Mouse (Mus musculus) lung, postnatal 4 days (tissue): ENCODE results near the gene Tead2.
A peak's percentile ranks its signal among the peaks of the same experiment; 100 is the strongest.

Experiments
- DNase-seq, 2 experiments: peaks; one replicate each; pipeline ENCODE4 v3.0.0; 2021

The Tead2 gene

DNA sequence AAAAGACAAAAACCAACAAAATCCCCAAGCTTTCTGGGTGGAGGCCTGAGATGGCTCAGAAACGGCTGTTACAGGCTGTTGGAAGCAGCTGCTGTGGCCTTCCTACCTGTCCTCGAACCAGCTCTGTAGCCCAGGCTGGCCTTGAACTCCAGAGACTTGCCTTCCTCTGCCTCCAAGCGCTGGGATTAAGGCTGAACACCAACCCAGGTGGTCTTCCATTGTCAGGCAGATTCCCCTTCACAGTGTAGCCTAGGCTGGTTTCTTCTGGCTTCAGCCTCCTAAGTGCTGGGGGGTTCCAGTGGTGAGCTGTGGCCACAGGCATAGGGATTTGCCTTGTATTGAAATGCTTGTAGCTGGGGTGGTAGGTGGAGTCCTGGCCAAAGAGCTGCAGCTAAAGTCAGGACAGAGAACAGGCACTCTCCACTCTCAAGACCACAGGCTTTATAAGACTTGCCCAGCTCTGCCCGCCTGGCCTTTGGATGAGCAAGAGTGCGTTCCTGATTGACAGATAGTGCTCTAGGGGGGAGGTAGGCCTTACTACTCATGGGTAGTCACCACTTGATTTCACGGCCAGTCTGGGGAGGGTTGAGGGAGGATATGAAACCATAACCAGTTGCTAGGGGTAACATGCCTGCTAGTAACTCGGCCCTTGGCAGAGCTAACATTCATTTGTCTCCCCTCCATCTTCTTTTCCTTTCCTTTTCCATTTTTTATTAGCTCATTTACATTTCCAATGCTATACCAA is 14.1 kb downstream of the Tead2 start:
- no peak for DNase-seq

DNA sequence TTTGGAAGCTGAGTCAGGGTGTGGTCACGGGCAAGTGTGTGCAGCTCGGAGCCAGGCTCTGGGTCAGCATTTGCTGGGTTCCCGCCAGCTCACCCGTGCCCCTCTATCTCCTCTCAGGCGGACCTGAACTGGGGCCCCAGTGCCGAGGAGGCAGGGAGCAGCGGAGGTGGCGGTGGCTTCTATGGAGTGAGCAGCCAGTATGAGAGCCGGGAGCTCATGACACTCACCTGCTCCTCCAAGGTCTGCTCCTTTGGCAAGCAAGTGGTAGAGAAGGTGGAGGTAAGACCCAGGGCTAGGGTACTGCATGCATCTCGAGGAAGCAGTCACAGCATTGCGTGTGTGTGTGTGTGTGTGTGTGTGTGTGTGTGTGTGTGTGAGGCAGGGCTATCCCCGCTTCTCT is 15.6 kb downstream of the Tead2 start:
- DNase-seq: no peak

DNA sequence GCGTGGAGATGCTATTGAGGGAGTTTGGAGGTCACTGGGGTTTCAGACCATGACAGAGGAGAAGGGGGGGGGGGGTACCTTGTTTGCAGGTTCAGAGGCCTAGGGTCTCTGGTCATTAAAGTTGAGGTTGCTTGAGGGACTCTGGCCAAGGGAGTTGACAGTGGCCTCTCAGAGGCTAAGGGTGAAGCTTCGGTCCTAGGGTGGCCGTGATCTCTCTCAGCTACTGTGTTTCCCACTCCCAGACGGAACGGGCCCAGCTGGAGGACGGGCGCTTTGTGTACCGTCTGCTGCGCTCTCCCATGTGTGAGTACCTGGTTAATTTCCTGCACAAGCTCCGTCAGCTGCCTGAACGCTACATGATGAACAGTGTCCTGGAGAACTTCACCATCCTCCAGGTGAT is 16.4 kb downstream of the Tead2 start:
- DNase-seq: no peak

DNA sequence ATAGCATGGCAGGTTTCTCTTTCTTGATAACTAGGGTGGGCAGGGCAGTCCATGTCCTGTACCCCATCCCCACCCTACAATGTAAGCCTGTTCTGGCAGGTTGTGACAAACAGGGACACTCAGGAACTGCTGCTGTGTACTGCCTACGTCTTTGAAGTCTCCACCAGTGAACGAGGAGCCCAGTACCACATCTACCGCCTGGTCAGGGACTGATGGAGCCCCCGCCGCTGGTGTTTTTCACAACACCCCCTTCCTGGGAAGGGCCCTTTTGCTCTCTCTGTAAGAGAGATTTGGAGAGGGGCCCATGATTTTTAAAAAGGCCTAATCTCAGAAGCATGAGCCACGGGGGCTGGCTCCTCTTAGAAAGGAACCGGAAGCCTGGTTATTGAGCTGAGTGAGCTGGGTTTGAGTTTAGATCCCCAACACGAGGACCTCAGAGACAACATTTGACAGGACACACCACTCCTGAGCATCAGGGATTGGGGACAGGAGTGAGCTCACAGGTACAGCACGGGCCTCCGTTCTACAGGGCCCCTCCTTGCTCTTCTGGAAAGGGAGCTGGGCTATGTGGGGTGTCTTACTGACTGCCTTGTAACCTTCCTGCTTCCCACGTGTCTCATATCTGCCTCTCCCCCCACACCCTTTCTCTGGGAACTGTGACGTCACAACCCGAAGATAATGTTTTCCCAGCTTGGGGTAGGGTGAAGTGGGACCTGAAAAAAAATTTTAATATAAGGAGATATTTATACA is 17.3 kb downstream of the Tead2 start:
- no peak for DNase-seq

DNA sequence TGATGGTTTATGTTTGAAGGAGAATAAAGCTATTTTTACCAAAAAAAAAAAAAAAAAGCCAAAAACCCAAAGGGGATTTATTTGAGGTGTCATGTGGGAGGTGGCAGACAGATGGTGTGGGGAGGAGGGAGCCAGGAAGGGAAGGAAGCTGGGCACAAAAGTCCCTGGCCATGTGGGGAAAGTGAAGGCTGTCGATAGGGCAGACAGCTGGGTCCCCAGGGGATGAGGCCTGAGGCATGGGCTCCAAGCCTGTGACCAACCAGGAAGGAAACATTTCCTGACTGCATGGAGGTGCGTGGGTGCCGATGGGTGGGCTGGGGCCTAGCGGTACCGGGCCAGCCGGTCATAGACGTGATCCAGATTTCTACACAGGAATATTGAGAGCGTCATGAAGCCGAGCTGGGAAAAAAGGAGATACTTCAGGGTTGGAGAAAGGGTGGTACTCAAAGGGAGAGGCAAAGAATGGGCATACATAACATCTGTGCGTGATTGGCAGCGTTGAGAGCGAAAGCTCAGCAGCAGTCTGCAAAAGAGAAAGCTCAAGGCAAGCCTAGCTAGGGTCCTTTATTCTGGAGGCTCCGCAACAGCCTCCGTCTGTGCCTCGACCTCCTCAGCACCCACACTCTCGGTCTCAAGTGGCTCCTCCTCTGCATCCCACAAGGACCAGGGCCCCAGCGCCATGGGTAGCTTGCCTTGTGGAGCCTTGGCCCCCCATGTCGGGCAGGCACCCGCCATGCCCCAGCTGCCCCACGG is 18.2 kb downstream of the Tead2 start:
- DNase-seq: no peak

DNA sequence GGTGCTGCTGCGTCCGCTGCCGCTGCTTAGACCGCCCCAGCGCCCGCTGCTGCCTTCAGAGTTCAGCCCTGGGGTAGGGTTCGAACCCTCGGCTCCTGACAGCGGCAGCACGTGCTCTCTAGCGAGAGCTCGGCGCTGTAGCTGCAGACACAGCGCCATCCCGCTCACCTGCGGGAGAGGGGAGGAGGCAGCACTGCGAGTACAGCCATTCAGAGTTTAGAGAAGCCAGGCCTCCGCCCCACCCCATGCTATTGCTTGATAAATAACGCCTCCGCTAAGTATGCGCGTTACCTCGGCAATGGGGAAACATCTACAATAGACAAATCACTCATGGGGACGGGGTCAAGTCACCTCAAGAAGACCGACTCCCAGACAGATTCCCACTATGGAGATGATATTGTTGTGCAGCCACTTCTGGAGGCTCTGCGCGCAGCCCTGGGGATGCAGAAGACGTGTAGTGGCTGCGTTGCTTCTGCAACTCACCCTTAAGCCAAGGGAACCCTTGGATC is 18.8 kb downstream of the Tead2 start:
- DNase-seq: peak in 1 of 2 experiments; percentile 35

GRCm38 (mm10) chr7:45234922-45235571 is 19.5 kb downstream of the Tead2 start:
- peak; percentile 54 to 60 for DNase-seq

- no peak for DNase-seq
Observed at GRCm38 (mm10) chr7:45235656-45236180, 20.2 kb downstream of the Tead2 start.

- DNase-seq: no peak
Observed at GRCm38 (mm10) chr7:45237747-45238699, 22.5 kb downstream of the Tead2 start.

GRCm38 (mm10) chr7:45238723-45239496 is 23.4 kb downstream of the Tead2 start, which contains the start of gene Cd37:
Gene Cd37 (minus strand): TSS chr7:45239115.
- peak; percentile 62 to 65 for DNase-seq

DNA sequence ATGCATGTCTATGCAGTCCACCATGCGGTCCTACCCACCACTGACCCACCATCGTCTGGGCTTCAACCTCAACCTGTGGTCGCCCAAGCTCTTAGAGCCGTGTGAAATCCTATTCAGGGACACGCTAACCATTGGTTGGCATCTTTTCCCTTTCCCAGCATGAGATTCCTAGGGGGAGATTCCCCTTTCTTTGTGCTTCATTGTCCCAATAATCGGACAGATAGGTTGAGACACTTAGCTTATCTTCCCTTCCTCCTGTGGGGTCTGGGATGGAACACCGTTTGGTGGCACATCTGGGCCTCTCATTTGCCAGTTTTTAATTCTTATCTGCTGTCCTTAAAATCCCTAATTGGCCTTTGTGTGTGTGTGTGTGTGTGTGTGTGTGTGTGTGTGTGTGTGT is 24.6 kb downstream of the Tead2 start:
- no peak for DNase-seq

DNA sequence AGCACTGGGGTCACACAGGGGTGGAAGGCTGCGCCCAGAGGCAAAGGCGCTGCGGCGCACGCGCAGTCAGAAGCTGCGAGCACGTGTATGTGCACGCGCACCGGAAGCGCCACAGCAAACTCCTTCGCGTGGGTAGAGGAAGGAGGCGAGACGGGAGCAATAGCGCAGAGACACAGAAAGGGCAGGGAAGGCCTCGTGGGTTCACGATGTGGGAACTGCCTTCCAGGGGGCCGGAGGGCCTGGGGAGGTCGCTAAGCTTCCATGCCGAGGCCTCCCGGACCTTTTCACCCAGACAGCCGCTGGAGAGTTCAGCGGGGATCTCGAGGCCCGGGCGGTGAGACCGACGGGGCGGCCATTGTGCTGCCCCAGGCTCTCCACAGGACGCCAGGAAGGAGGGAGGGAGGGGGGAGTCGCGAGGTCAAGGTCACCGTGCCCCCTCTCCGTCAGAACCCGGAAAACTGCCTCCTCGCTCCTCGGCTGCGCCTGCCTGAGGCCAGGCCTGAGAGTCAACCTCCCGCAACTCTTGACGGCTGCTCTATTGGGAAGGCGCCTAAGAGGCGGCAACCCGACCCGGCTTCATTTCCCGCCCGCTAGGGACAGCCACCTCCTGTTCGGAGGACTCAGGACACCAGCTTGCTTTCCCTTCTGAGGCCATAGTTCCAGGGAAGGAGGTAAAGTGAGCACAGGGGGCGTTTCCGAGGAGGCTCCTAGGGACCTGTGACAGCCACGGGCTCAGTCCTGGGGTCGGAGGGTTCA is 25.3 kb downstream of the Tead2 start, which contains the start of gene Slc6a16:
Gene Slc6a16 (plus strand): TSS at position 453 of the 756 bp plus-strand sequence.
- DNase-seq: peak; percentile 37 to 59

- no peak for DNase-seq
Observed at GRCm38 (mm10) chr7:45241389-45241749, 25.8 kb downstream of the Tead2 start.

GRCm38 (mm10) chr7:45247666-45248065 is 32.1 kb downstream of the Tead2 start:
- no peak for DNase-seq

GRCm38 (mm10) chr7:45253806-45254205 is 38.3 kb downstream of the Tead2 start:
- no peak for DNase-seq

GRCm38 (mm10) chr7:45255822-45256221 is 40.3 kb downstream of the Tead2 start:
- DNase-seq: peak; percentile 35 to 61

DNA sequence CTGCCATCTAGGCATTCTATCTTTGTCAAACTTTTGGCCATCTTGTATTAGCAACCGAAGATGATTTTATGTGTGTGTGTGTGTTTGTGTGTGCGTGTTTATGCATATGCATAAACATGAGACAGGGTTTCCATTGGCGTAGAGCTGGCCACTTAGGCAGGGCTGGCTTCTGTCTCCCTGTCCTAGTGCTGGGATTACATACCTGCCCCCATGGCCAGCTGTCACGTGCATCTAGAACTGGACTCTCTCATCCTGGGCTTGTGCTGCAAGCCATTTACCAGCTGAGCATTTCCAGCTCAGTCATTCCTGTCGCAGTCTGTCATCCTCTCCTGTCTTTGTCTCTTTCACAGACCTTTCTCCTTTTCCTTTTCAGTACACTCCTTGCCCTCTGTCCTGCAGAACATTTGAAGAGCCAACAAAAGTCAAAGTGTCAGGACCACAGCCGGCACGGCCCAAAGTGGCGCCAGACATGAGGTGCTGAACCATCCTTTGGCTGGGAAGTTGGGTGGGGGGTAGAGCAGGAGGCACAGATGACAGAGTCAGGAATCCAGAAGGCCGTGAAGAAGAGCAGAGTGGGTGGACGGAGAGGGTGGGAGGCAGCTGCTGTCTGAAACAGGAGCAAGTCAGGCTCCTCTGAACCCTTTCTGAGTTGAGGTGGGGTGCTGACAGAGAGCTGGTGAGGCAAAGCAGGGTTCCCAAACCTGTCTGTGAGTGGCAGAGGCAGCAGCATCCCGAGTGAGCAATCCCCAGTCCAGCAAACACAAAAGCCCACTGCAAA is 41.7 kb downstream of the Tead2 start:
- DNase-seq: no peak

DNA sequence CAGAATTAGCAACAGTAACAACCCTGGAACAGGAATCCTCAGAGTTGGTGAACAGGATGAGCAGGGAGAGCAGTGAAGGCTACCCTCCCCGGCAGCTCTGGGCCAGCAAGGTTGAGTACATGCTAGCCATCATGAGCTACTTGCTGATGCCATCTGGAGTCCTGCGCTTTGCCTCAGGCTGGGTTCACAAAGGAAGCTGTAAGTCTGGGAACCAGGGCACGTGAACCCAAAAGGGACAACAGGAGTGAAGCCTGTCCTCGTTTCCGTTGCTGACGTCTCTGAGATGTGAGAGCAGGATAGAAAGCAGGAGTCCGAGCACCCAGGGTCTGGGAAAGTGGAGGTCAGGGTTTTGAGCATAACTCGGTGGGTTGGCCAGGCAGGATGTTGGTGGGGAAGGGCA is 43.7 kb downstream of the Tead2 start:
- DNase-seq: no peak

DNA sequence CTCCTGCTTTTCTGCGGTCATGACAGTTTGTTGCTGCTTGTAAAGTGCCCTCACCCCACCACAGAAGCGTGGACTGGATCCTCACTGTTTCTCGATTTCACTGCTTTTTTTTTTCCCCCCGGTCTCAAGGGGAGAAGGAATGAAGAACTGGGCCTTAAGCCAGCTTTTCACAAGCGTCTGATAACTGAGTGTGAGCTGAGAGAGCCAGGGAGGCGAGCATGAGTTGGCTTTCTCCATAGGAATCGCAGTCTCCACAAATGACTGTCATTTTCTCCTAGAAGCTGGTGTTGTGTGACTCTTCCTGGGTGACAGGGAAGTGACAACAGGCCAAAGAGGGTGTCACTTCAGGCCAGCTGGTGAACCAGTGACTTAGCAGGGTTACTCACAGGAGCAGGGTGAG is 46.7 kb downstream of the Tead2 start:
- no peak for DNase-seq
